Mouse (Mus musculus) thymus, postnatal 14 days (tissue): ENCODE measurements around the gene Wfdc21.

Experiments used
- DNase-seq: peaks from one replicate; pipeline ENCODE4 v3.0.0; 2021

Wfdc21 gene

GRCm38 (mm10) chr11:83746681-83747080, at the start of gene Wfdc21:
Wfdc21 (plus strand) TSS chr11:83746940.
- DNase-seq = no peak

- no peak for DNase-seq
These were observed 43.0 kb upstream of the Wfdc21 start, which contains the start of gene Wfdc17 for GRCm38 (mm10) chr11:83703705-83704104. Wfdc17 (plus strand) TSS chr11:83703991.

GRCm38 (mm10) chr11:83708715-83709114, 38.0 kb upstream of the Wfdc21 start, which contains the start of gene Wfdc18:
Wfdc18 (plus strand) TSS chr11:83709015.
- DNase-seq = no peak

- no peak for DNase-seq
These were observed 37.1 kb upstream of the Wfdc21 start for GRCm38 (mm10) chr11:83709683-83710082.

- no peak for DNase-seq
These were observed 34.1 kb upstream of the Wfdc21 start for GRCm38 (mm10) chr11:83712671-83713070.

GRCm38 (mm10) chr11:83713925-83714324, 32.8 kb upstream of the Wfdc21 start:
- DNase-seq = no peak

GRCm38 (mm10) chr11:83717042-83717665, 29.6 kb upstream of the Wfdc21 start:
- no peak for DNase-seq

- no peak for DNase-seq
These were observed 26.0 kb upstream of the Wfdc21 start for GRCm38 (mm10) chr11:83720766-83721165.

- DNase-seq = no peak
These were observed 17.8 kb upstream of the Wfdc21 start for GRCm38 (mm10) chr11:83728757-83729432.

GRCm38 (mm10) chr11:83731116-83731515, 15.6 kb upstream of the Wfdc21 start:
- DNase-seq = no peak

GRCm38 (mm10) chr11:83733071-83733640, 13.6 kb upstream of the Wfdc21 start:
- no peak for DNase-seq

- DNase-seq = no peak
These were observed 12.5 kb upstream of the Wfdc21 start for GRCm38 (mm10) chr11:83734215-83734614.

GRCm38 (mm10) chr11:83735881-83736280, 10.9 kb upstream of the Wfdc21 start:
- no peak for DNase-seq

- DNase-seq = no peak
These were observed 9.6 kb upstream of the Wfdc21 start for GRCm38 (mm10) chr11:83737109-83737558.

GRCm38 (mm10) chr11:83739241-83739640, 7.5 kb upstream of the Wfdc21 start:
- peak; percentile 75 for DNase-seq

GRCm38 (mm10) chr11:83740443-83740991, 6.2 kb upstream of the Wfdc21 start:
- no peak for DNase-seq

- DNase-seq = no peak
These were observed 4.9 kb upstream of the Wfdc21 start for GRCm38 (mm10) chr11:83741841-83742240.

- DNase-seq = no peak
These were observed 3.9 kb upstream of the Wfdc21 start for GRCm38 (mm10) chr11:83742731-83743355.

- no peak for DNase-seq
These were observed 3.2 kb upstream of the Wfdc21 start for GRCm38 (mm10) chr11:83743525-83743924.

- peak; percentile 3 for DNase-seq
These were observed 588 bp upstream of the Wfdc21 start for GRCm38 (mm10) chr11:83746152-83746551.

GRCm38 (mm10) chr11:83747376-83748265, 881 bp downstream of the Wfdc21 start:
- no peak for DNase-seq

- DNase-seq = peak; percentile 91
These were observed 6.9 kb downstream of the Wfdc21 start, which contains the start of gene Heatr6 for GRCm38 (mm10) chr11:83753581-83754181. Heatr6 (plus strand) TSS chr11:83753696.
